Mouse (Mus musculus) NIH3T3 (cell line): ENCODE results near the gene Cfap61.
A peak's percentile ranks its signal among the peaks of the same experiment; 100 is the strongest.
"Not testable (repeated sequence)": the region's sequence is repeated elsewhere in the genome, so short reads cannot be mapped to it uniquely, and the experiment has no call there.

ENCODE experiments used
- DNase-seq: peaks from one replicate; pipeline ENCODE4 v3.0.0-alpha.2; 2012; ENCODE audit warnings: low read depth

Gene Cfap61

GRCm38 (mm10) chr2:145934339-145935231 lies at the start of gene Cfap61, which contains the start of gene Crnkl1:
TSS of gene Cfap61 (plus strand) at chr2:145934784.
TSS of gene Crnkl1 (minus strand) at chr2:145935014.
- peak; percentile 97 for DNase-seq

GRCm38 (mm10) chr2:145884913-145885785 lies 49.4 kb upstream of the Cfap61 start:
- DNase-seq, result peak; percentile 84

- DNase-seq, result peak; percentile 93
Measured at GRCm38 (mm10) chr2:145887937-145888765, 46.4 kb upstream of the Cfap61 start.

- DNase-seq, result no peak
Measured at GRCm38 (mm10) chr2:145888766-145889480, 45.7 kb upstream of the Cfap61 start.

GRCm38 (mm10) chr2:145890571-145890970 lies 44.0 kb upstream of the Cfap61 start:
- DNase-seq, result no peak

GRCm38 (mm10) chr2:145893756-145894155 lies 40.8 kb upstream of the Cfap61 start:
- no peak for DNase-seq

- DNase-seq, result no peak
Measured at GRCm38 (mm10) chr2:145898106-145898505, 36.5 kb upstream of the Cfap61 start.

- not testable (repeated sequence) for DNase-seq
Measured at GRCm38 (mm10) chr2:145900318-145900717, 34.3 kb upstream of the Cfap61 start.

GRCm38 (mm10) chr2:145901861-145902260 lies 32.7 kb upstream of the Cfap61 start, which contains the start of gene Naa20:
TSS of gene Naa20 (plus strand) at chr2:145902099.
- no peak for DNase-seq

GRCm38 (mm10) chr2:145903061-145903901 lies 31.3 kb upstream of the Cfap61 start:
- peak; percentile 93 for DNase-seq

- peak; percentile 61 for DNase-seq
Measured at GRCm38 (mm10) chr2:145903983-145904616, 30.5 kb upstream of the Cfap61 start.

- DNase-seq, result peak; percentile 32
Measured at GRCm38 (mm10) chr2:145905156-145905555, 29.4 kb upstream of the Cfap61 start.

- not testable (repeated sequence) for DNase-seq
Measured at GRCm38 (mm10) chr2:145905884-145906283, 28.7 kb upstream of the Cfap61 start.

- DNase-seq, result no peak
Measured at GRCm38 (mm10) chr2:145920941-145921650, 13.5 kb upstream of the Cfap61 start.

GRCm38 (mm10) chr2:145936975-145937374 lies 2.4 kb downstream of the Cfap61 start:
- no peak for DNase-seq

GRCm38 (mm10) chr2:145941403-145941802 lies 6.8 kb downstream of the Cfap61 start:
- DNase-seq, result no peak

GRCm38 (mm10) chr2:145944286-145944685 lies 9.7 kb downstream of the Cfap61 start:
- no peak for DNase-seq

GRCm38 (mm10) chr2:145948402-145948954 lies 13.9 kb downstream of the Cfap61 start:
- peak; percentile 60 for DNase-seq
